Mouse (Mus musculus) hindbrain, embryonic 16.5 days (tissue): ENCODE measurements around the gene Elk3. TPM values are rescaled to one million over a fixed set of nuclear protein-coding genes. Genes with fewer than 3 reads are reported as not detected.

Experiments used
- ATAC-seq: fragments of 200-750 bp; cut with Nextera tagmentation; 2 replicates; pipeline ENCODE4 v1.8.0; 2017; ENCODE audit warnings: moderate TSS enrichment, moderate library complexity
- H3K27ac ChIP-seq: fragments of 300-500 bp; sonication (generic); 2 replicates; pipeline ENCODE4 v1.5.1; 2014; ENCODE audit warnings: low read depth, mild to moderate bottlenecking, control low read depth, low read length, moderate library complexity
- H3K27me3 ChIP-seq: fragments of 300-500 bp; sonication (generic); replicated peaks from 2 replicates; pipeline ENCODE4 v1.6.1; 2014; ENCODE audit warnings: low read length; ENCODE audit not compliant: control insufficient read depth, insufficient read depth
- H3K36me3 ChIP-seq: fragments of 300-500 bp; sonication (generic); 2 replicates; pipeline ENCODE4 v1.6.1; 2014; ENCODE audit warnings: mild to moderate bottlenecking, low read length, moderate library complexity, mixed read lengths; ENCODE audit not compliant: control insufficient read depth, insufficient read depth
- H3K4me1 ChIP-seq: fragments of 300-500 bp; sonication (generic); 2 replicates; pipeline ENCODE4 v1.6.1; 2014; ENCODE audit warnings: low read depth, low read length; ENCODE audit not compliant: control insufficient read depth, insufficient read depth
- H3K4me2 ChIP-seq: fragments of 300-500 bp; sonication (generic); 2 replicates; pipeline ENCODE4 v1.6.1; 2014; ENCODE audit warnings: mild to moderate bottlenecking, low read length, control low read depth, moderate library complexity
- H3K4me3 ChIP-seq: fragments of 300-500 bp; sonication (generic); 2 replicates; pipeline ENCODE4 v1.5.1; 2014; ENCODE audit warnings: mild to moderate bottlenecking, low read length, control low read depth, moderate library complexity
- H3K9ac ChIP-seq: fragments of 300-500 bp; sonication (generic); 2 replicates; pipeline ENCODE4 v1.6.1; 2014; ENCODE audit warnings: low read depth, mild to moderate bottlenecking, control low read depth, low read length, moderate library complexity
- H3K9me3 ChIP-seq: fragments of 300-500 bp; sonication (generic); 2 replicates; pipeline ENCODE4 v1.6.1; 2014; ENCODE audit warnings: mild to moderate bottlenecking, low read length, moderate library complexity; ENCODE audit not compliant: control insufficient read depth
- WGBS: fragments of 180-500 bp; shearing (Covaris S2); extraction: QIAGEN DNeasy Blood & Tissue Kit; methylation state at CpG from one replicate; pipeline ENCODE4 v1.1.7; 2014; 5-methylcytosine and 5-hydroxymethylcytosine counted together
- polyA plus RNA-seq: library from polyadenylated mRNA; unstranded; fragments of >200 nt; fragmentation: Nextera tagmentation; extraction: Ambion mirVana; gene quantifications from 2 replicates; pipeline ENCODE4 v1.2.1, GENCODE M21; 2015

Elk3 gene
- polyA plus RNA-seq, 1 experiment from 2014 or later: 4.1 TPM

DNA sequence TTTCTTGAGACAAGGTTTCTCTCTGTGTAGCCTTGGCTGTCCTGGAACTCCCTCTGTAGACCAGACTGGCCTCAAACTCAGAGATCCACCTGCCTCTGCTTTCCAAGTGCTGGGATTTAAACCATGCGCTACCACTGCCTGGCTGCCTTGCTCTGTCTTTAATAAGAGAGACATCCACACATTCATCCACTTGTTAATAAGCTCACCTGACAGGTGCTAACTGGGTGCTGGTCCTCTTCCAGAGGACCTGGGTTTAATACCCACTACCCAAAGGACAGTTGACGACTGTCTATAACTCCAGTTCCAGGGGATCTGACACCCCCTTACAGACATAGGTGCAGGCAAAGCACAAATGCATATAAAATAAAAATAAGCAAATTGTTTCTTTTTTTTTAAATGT lies 13.5 kb upstream of the Elk3 start:
- Histone ChIP-seq H3K4me1 (no peaks in the 10 kb centered on the region), H3K36me3 (no peaks in the 10 kb centered on the region), H3K27ac (no peak overlapping the region), H3K9ac (no peak overlapping the region), H3K4me3 (no peak overlapping the region), H3K9me3 (no peaks in the 10 kb centered on the region), H3K4me2 (no peak overlapping the region), H3K27me3 (no peaks in the 10 kb centered on the region)
- WGBS: 91% methylated on average over 2 of the region's 2 CpGs
- ATAC-seq: no peak

DNA sequence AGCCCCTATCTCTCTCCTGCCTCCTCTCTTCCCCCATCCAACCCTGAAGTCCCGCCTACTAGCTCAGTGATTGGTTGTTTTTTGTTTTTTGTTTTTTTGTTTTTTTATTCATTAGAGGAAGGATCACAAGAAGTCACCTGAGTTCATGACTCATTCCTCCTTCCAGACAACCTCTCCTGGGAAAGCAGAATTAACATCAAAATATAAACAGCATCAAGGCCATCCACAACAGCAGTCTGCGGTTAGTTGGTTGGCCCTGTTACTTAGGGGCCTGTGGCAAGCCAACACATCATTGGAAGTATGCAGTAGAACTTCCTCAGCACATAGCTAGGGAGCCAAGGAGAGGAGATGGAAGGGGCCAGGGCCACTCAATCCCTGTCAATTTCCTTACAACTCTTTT lies 12.7 kb upstream of the Elk3 start:
- Histone ChIP-seq H3K4me3 (no peak overlapping the region), H3K36me3 (no peaks in the 10 kb centered on the region), H3K9ac (no peak overlapping the region), H3K27ac (no peak overlapping the region), H3K27me3 (no peaks in the 10 kb centered on the region), H3K4me1 (no peaks in the 10 kb centered on the region), H3K9me3 (no peaks in the 10 kb centered on the region), H3K4me2 (no peak overlapping the region)
- no peak for ATAC-seq
- WGBS: 95% methylated on average over 2 of the region's 2 CpGs

DNA sequence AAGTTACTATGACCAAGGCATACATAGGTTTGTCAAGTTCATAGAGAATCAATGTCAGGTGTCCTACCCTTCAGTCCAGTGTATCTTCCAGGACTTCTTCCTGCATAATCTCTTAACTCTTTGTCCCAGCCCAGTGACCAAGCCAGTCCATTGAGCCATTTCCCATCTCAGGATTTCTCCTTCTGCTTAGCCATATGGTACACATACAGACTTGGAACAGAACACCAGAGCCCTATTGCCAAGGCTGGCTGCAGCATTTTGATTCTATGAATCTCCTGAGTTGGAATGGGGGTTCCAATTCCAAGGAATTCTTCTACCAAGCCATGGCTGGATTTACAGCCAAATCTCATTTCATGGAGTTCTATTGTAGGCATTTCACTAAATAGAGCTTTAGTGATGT lies 10.8 kb upstream of the Elk3 start:
- Histone ChIP-seq H3K36me3 (no peaks in the 10 kb centered on the region), H3K9ac (no peak overlapping the region), H3K27me3 (no peaks in the 10 kb centered on the region), H3K4me3 (no peak overlapping the region), H3K9me3 (no peaks in the 10 kb centered on the region), H3K4me1 (no peaks in the 10 kb centered on the region), H3K4me2 (no peak overlapping the region), H3K27ac (no peak overlapping the region)
- no peak for ATAC-seq

DNA sequence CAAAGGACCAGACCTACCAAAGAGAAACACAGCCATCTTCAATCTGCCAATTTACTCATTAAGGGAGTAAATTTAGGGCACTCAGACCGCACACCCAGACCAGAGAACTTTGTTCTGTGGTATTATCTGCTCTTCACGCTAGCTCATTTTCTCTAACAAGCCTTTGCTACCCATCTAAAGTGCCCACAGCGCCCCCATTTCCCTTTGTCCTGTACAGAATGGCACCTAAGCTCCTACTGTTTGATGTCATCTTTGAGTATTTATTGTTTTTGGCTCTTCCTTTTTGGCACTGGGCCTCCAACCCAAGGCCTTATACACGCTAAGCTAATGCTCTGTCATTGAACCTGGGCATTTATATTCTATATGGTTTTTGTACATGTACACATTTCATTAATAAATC lies 9.2 kb upstream of the Elk3 start:
- Histone ChIP-seq H3K4me2 (no peak overlapping the region), H3K4me3 (no peak overlapping the region), H3K9me3 (no peaks in the 10 kb centered on the region), H3K36me3 (no peaks in the 10 kb centered on the region), H3K27me3 (no peaks in the 10 kb centered on the region), H3K9ac (no peak overlapping the region), H3K4me1 (no peaks in the 10 kb centered on the region), H3K27ac (no peak overlapping the region)
- ATAC-seq: no peak
- 75% methylated on average over 4 of the region's 4 CpGs for WGBS

DNA sequence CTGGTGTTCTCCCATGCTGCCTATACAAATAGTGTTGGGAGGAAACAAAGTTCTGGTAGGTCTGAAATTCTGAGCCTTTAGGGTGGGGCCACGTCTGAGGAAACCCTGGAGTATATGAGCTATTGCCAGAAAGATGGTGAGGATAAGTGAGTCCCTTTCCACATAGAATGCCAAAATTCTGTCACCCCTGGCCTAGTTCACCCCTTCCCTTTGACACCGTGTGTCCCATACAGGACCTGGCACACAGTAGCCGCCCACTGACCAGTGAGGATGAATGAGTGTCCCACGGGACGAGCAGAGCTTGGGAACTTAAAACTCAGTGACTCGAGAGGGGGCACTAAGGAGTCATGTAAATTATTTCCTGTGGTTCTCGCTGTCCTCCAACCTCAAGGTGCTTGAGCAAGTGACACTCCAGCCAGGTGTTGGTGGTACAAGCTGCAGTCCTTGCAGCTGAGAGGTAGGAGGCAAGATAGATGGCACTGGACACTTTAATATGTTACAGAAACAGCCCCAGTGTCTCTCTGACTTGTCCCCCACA lies 8.7 kb upstream of the Elk3 start:
- Histone ChIP-seq H3K4me2 (no peak overlapping the region), H3K36me3 (no peaks in the 10 kb centered on the region), H3K4me3 (no peak overlapping the region), H3K4me1 (no peaks in the 10 kb centered on the region), H3K9ac (no peak overlapping the region), H3K27me3 (no peaks in the 10 kb centered on the region), H3K27ac (no peak overlapping the region), H3K9me3 (no peaks in the 10 kb centered on the region)
- 77% methylated on average over 7 of the region's 7 CpGs for WGBS
- no peak for ATAC-seq

DNA sequence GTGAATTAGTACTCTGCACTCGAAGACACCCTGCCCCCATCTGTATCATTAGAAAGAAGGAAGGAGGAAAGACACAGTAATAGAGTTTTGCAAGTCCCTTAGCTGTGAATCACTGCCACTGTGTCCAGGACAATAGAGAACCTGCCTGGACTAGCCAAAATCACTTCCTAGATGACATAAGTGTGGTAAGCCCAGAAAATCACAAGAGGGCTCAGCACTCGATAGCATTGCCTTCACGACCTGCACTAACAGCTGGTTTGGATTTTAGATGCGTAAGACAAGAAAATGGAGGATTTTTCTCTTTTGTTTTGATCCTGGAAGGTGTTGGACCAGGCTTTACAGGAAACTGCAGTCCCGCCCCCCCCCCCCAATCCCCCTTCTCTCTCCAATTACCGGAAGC lies 6.0 kb upstream of the Elk3 start:
- Histone ChIP-seq H3K36me3 (no peaks in the 10 kb centered on the region), H3K4me1 (no peaks in the 10 kb centered on the region), H3K4me2 (no peak overlapping the region), H3K4me3 (no peak overlapping the region), H3K27me3 (no peaks in the 10 kb centered on the region), H3K9ac (no peak overlapping the region), H3K9me3 (no peaks in the 10 kb centered on the region), H3K27ac (no peak overlapping the region)
- ATAC-seq: no peak
- WGBS: 68% methylated on average over 6 of the region's 6 CpGs

DNA sequence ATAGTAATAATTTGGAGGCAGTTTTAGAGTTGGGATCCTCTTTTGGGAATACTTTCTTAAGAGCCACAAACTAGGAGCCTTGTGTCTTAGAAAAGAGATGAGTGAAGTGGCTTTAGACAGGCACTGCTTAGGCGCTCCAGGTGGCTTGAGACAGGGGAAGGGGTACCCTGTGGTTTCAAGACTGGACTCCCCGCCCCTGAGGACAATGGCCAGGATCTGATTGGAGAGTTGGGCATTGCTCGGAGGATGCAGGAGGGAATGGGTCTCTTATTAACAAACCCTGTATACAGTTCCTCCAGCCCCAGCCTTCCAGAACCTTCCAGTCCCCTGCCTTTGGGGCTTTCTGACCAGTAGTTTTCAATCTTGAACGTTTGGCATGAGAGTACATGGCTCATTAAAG lies 641 bp upstream of the Elk3 start:
- H3K27ac ChIP-seq: no peak overlapping the region
- H3K9ac ChIP-seq: no peak overlapping the region; the same call in 1 of the 2 replicates
- H3K4me2 ChIP-seq: peak overlapping the region; percentile 100
- no peaks in the 10 kb centered on the region for H3K9me3 ChIP-seq
- H3K4me3 ChIP-seq: no peak overlapping the region; the same call in 1 of the 2 replicates
- no peaks in the 10 kb centered on the region for H3K36me3 ChIP-seq
- WGBS: 6% methylated on average over 4 of the region's 4 CpGs
- no peak for ATAC-seq
- peaks cover 12% of the 10 kb centered on the region for H3K4me1 ChIP-seq
- H3K27me3 ChIP-seq: no peaks in the 10 kb centered on the region; the same call in 1 of the 2 replicates

DNA sequence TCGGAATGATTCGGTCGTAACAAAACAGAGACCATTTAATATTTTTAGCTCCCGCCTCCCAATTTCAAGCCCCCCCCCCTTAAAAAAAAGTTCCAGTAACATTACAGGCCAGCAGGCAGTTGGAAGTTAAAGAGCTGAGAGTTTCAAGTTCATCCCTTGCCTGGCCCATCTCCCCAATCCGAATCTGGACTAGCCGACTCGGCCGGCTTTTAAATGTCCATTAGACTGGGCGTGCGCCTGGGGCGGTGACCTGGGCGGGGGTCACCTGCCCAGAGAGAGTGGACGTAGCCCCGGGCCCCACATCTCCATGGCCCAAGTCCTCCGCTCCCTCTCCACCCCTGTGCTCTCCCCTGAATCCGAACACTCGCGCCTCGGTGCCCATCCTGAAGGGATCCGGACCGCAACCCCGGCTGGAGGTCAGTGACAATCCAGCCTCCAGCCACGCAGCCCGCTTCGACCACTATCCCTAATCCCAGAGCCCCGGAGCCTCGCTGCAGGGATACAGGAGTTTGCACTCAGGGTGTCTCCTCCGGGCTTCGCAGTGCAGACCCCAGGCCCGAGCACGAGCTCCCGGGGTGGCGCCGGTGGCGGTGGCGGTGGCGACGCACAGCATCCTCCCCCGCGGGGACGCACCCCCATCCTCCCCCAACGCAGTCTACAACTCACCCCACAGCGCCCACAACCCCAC lies 857 bp downstream of the Elk3 start:
- H3K9ac ChIP-seq: peak overlapping the region; percentile 79
- under 1% methylated on average over 43 of the region's 43 CpGs for WGBS
- ATAC-seq: 0 out of 2 replicates have a peak, but pooled peaks have one; percentile 18

DNA sequence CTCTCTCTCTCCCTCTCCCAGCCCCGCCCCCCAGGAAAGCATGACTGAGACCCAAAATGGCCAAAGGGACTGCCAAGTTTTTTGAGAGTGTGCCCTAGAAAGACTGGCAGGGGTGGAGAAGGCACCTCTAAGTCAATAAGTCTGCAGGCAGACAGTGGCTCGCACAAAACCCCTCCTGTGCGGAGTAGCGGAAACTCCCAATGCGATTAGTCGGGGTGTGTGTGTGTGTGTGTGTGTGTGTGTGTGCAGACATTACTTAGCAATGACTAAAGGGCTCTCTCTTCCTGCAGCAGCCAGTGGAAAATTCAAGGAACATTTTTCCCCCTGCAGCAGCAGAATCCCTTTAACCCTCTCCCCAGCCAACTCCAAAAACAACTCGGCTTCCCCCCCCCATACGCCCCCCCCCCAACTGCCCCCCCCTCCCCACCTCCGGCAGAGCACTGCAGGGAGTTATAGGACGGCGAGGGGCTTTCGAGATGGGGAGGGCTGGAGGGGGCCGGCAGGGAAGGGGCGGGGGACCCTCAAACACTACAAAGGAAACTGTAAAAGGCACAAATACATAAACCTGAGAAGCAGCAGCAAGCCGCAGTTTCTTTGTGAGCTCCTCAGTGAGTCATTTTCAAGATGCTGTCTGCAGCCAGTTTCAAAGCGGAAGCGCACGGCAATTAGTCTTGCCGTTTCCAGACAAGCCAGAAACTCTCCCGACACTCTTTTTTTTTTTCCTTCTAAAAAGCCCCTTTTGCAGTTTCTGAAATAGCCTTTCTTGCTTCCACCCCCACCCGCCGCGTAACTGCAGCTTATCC lies 1.6 kb downstream of the Elk3 start:
- Histone ChIP-seq H3K9ac (peak overlapping the region; percentile 79), H3K4me2 (peak overlapping the region; percentile 100), H3K4me3 (peak overlapping the region; percentile 67), H3K36me3 (no peaks in the 10 kb centered on the region), H3K27me3 (no peaks in the 10 kb centered on the region; the same call in 1 of the 2 replicates), H3K27ac (peak overlapping the region; percentile 74), H3K9me3 (no peaks in the 10 kb centered on the region), H3K4me1 (peaks cover 12% of the 10 kb centered on the region)
- under 1% methylated on average over 22 of the region's 23 CpGs for WGBS
- peak; percentile 71 for ATAC-seq

More for the DNA sequence above, 857 bp downstream of the Elk3 start:
- Histone ChIP-seq H3K27ac (peak overlapping the region; percentile 74), H3K4me3 (peak overlapping the region; percentile 67), H3K4me2 (peak overlapping the region; percentile 100), H3K9me3 (no peaks in the 10 kb centered on the region), H3K36me3 (no peaks in the 10 kb centered on the region), H3K4me1 (peaks cover 12% of the 10 kb centered on the region), H3K27me3 (no peaks in the 10 kb centered on the region; the same call in 1 of the 2 replicates)
